Mouse (Mus musculus) testis, adult 2 months (tissue): ENCODE measurements around the gene Ank.

Experiments used
- CTCF ChIP-seq: fragments of 200-500 bp; IDR thresholded peaks from 2 replicates; pipeline ENCODE4 v1.5.1; 2012; ENCODE audit warnings: low read depth, mild to moderate bottlenecking, inconsistent platforms, low read length, moderate library complexity; ENCODE audit not compliant: control insufficient read depth, insufficient read depth, insufficient replicate concordance
- POLR2A ChIP-seq: fragments of 200-500 bp; IDR thresholded peaks from 2 replicates; pipeline ENCODE4 v1.6.1; 2012; ENCODE audit warnings: low read depth, mild to moderate bottlenecking, inconsistent platforms, low read length, moderate library complexity; ENCODE audit not compliant: control insufficient read depth

DNA sequence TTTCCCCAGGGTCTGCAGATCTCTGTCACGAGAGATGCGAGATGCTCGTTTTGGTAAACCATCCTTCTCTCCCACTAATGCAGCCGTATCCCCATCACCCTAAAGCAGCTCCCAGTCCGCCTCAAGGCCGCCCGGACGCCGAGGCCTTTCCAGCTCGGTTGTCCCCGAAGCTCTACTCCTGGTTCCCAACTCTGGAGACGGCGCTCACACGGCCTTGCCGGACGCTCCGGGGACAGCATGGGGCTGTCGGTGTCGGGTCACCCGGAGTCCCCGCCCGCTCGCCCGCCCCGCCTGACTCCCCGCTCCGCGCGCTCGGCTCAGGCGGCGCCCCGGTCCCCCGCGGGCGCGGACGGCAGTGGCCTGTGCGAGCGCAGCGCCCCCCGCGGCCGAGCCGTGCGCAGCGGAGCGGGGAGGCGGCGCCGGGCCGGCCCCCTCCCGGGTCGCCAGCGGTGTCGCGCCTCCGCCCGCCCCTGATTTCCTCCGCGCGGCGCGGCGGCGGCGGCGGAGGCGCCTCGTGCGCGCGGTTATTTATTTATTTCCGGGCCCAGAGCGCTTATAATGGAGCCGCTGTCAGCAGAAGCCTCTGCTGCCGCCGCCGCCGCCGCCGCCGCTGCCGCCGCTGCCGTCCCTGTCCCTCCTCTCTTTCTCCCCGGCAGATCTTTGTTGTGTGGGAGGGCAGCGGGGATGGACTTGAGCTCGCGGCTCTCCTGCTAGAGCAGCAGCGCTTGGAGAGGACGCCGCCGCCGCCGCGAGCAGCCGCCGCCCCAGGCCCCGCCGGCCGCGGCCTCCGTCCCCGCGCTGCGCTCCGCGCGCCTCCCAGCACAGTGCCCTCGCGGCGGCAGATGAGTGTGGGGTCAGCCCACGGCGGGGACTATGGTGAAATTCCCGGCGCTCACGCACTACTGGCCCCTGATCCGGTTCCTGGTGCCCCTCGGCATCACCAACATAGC is at the start of gene Ank:
- TF ChIP-seq POLR2A (no peak), CTCF (no peak; the same call in 1 of the 2 replicates)
